Mouse (Mus musculus): ENCODE measurements around the gene Hbb-bh1.
"Not testable (repeated sequence)": the region's sequence is repeated elsewhere in the genome, so short reads cannot be mapped to it uniquely, and the experiment has no call there.

Gene Hbb-bh1

GRCm38 (mm10) chr7:103812174-103812573 lies 30.8 kb downstream of the Hbb-bh1 start:
- DNase-seq (ENCODE audit: inconsistent ontology term), result no peak

DNA sequence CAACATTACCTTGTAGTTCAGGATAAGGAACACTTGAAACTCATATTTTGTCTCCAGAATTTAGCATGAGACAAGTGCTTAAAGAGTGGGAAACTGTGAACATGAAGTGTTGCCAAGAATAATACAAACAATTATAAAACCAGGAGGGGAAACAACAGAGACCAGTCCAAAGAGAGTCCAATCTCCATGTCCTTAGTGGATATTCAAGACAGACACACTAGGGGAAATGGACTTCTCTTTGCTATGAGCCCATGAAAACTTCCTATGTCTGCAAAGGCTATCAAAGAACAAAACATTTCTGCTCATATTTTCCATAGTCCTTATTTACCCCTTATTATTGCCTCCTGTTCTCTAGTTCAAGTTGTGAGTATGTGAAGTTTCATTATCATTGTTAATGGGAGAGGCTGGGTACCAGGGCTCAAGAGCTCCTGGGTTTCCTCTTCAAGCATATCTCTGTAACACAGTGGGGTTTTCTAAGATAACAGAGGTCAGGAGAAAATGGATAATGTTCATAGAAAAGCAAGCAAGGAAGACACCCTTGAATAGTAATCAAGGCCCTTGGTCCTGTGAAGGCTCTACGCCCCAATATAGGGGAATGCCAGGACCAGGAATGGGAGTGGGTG lies 31.6 kb downstream of the Hbb-bh1 start:
- no peak for DNase-seq (ENCODE audit: inconsistent ontology term)

GRCm38 (mm10) chr7:103810746-103811145 lies 32.2 kb downstream of the Hbb-bh1 start:
- no peak for DNase-seq (ENCODE audit: inconsistent ontology term)

DNA sequence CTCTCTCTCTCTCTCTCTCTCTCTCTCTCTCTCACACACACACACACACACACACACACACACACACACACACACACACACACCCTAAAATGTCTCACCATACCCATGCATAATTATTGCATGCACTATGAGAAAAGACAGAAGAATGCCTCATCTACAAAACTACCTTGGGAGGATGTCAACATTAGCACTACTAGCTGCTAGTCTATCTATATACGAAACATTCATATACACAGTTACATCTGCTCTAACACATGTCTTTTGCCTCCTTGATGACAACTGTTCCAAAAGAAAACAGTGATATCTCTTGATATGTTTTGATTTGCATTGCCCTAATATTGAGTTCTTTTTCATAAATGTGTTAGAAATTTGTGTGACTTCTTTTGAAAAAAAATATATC lies 32.7 kb downstream of the Hbb-bh1 start:
- no peak for DNase-seq (ENCODE audit: inconsistent ontology term)

DNA sequence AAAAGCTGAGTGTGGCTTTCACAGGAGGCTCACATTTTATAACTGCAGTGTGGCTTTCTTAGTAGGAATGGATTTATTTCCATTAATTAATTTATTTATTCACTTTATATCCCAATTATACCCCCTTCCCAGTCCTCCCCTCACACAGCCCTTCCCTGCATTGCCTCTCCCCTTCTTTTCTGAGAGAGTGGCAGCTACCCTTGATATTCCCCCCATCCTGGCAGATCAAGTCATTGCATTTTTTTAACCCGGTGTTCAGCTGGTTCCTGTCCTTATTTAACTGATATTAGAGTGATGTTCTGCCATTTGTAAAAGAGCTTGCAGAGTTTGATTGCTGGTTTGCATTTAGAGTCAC lies 33.2 kb downstream of the Hbb-bh1 start:
- DNase-seq (ENCODE audit: inconsistent ontology term), result no peak

DNA sequence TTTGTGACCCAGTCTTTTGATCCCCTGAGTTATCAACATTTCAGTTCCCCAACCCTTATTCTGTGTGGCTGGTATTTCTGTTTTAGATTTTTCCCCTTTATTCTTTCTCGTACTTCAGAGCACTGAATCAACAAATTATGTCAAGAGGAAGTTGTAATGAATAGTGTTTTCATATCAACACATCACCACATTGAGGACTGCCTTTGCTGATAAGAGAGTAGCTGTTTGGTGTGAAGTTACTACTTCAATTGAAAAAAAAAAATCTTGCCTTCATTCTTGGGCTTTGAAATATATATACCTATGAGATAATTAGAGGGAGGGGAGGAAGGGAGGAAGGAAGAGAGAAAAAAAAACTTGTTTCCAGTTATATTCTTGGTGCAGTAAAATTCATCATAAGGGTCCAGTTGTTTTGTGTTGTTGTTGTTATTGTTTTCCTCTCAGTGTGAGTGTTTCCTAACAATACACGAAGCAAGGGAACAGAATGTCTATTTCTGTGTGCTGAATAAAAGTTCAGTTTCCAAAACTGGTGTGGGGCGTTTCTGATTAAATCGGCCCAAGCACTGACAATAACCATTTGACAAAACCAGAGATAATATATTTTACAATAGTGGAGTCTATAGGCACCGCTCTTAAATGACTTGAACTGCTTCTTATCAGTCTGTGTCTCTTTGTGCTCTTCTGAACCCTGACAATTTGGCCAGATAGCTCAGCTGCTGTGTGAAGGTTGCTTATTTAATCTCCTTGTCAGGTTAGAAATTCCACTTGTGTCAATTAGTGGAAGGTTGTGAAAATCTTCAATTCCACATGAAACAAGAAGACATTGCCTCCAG lies 33.8 kb downstream of the Hbb-bh1 start:
- DNase-seq (ENCODE audit: inconsistent ontology term), result no peak

- DNase-seq (ENCODE audit: inconsistent ontology term), result not testable (repeated sequence)
Observed at GRCm38 (mm10) chr7:103808120-103808519, 34.8 kb downstream of the Hbb-bh1 start.

GRCm38 (mm10) chr7:103806856-103807255 lies 36.1 kb downstream of the Hbb-bh1 start:
- peak; percentile 0 for DNase-seq (ENCODE audit: inconsistent ontology term)

GRCm38 (mm10) chr7:103792669-103793388 lies 50.1 kb downstream of the Hbb-bh1 start:
- DNase-seq (ENCODE audit: inconsistent ontology term), result no peak

DNA sequence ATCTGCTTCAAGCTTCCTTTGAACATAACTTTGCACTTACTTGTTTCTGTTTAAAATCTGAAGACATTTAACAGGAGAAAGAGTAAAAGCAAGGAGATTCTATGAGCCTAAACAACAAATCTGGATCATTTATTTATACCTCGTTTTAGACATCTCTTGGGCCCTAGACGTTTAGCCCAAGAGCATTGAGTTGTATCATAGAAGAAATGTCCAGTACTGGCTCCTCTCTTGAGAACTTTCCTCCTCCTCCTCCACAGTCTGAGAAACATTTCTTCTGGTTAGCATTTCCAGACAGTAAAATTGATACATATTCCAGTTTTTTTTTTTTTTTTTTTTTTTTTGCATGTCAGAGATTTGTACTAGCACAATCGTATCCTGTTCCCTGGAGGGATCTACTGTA lies 51.2 kb downstream of the Hbb-bh1 start, which contains the start of gene Olfr67:
Olfr67 (minus strand) TSS at position 101 of the 400 bp plus-strand sequence.
- no peak for DNase-seq (ENCODE audit: inconsistent ontology term)
